Mouse (Mus musculus): ENCODE data around the gene A630023A22Rik. TPM values are rescaled to one million over a fixed set of nuclear protein-coding genes. Genes with fewer than 3 reads are reported as not detected.

The A630023A22Rik gene
- total RNA-seq, 1 experiment: not detected

- Histone ChIP-seq H3K9ac (ENCODE audit: insufficient read depth, low read depth, low read length, poor library complexity, severe bottlenecking) (no peak overlapping the region), H3K36me3 (ENCODE audit: control insufficient read depth, insufficient read depth, low read length, poor library complexity, severe bottlenecking) (no peaks in the 10 kb centered on the region), H3K4me1 (ENCODE audit: control insufficient read depth in 2 of 2, insufficient read depth in 2 of 2, low read length in 2 of 2, poor library complexity in 1 of 2) (no peaks in the 10 kb centered on the region), H3K9me3 (ENCODE audit: control insufficient read depth, insufficient read depth, low read depth, low read length) (no peaks in the 10 kb centered on the region), H3K27ac (ENCODE audit: insufficient read depth, low read depth, low read length, poor library complexity, severe bottlenecking) (no peak overlapping the region), H3K4me3 (ENCODE audit: insufficient read depth in 1 of 2, low read depth in 1 of 2, low read length in 2 of 2, poor library complexity in 1 of 2, severe bottlenecking in 1 of 2) (no peak overlapping the region)
- DNase-seq (ENCODE audit: low read depth, low spot score): no peak
- in situ Hi-C loops (cut with MboI; ENCODE audit: low sequenced_read_pairs in 2 of 2, unreplicated experiment in 2 of 2): no loop called here
- no peak for TF ChIP-seq HCFC1 (IDR thresholded peaks at IDR 0.05; ENCODE audit: borderline replicate concordance, insufficient read depth, low read length)
- TF ChIP-seq MAFK (IDR thresholded peaks at IDR 0.05; ENCODE audit: insufficient read depth, low read depth, low read length): no peak
- no peak for TF ChIP-seq ZNF384 (IDR thresholded peaks at IDR 0.05; ENCODE audit: low read depth, low read length)
- no peak for TF ChIP-seq CHD2 (IDR thresholded peaks at IDR 0.05; ENCODE audit: low read depth, low read length)
- TF ChIP-seq ZC3H11A (IDR thresholded peaks at IDR 0.05; ENCODE audit: borderline replicate concordance, low read depth, low read length): no peak
These were observed 75.8 kb downstream of the A630023A22Rik start for GRCm38 (mm10) chr14:34026710-34027109.

GRCm38 (mm10) chr14:34016938-34017337, 85.6 kb downstream of the A630023A22Rik start:
- in situ Hi-C loops (cut with MboI; ENCODE audit: low sequenced_read_pairs in 2 of 2, unreplicated experiment in 2 of 2): no loop called here
- H3K27ac ChIP-seq (ENCODE audit: insufficient read depth, low read depth, low read length, poor library complexity, severe bottlenecking): no peak overlapping the region
- H3K4me3 ChIP-seq (ENCODE audit: insufficient read depth in 1 of 2, low read depth in 1 of 2, low read length in 2 of 2, poor library complexity in 1 of 2, severe bottlenecking in 1 of 2): no peak overlapping the region
- DNase-seq (ENCODE audit: low read depth, low spot score): no peak
- no peak for TF ChIP-seq CHD2 (IDR thresholded peaks at IDR 0.05; ENCODE audit: low read depth, low read length)
- no peak overlapping the region for H3K9ac ChIP-seq (ENCODE audit: insufficient read depth, low read depth, low read length, poor library complexity, severe bottlenecking)
- H3K9me3 ChIP-seq (ENCODE audit: control insufficient read depth, insufficient read depth, low read depth, low read length): no peaks in the 10 kb centered on the region
- no peaks in the 10 kb centered on the region for H3K36me3 ChIP-seq (ENCODE audit: control insufficient read depth, insufficient read depth, low read length, poor library complexity, severe bottlenecking)
- H3K4me1 ChIP-seq (ENCODE audit: control insufficient read depth in 2 of 2, insufficient read depth in 2 of 2, low read length in 2 of 2, poor library complexity in 1 of 2): no peaks in the 10 kb centered on the region

GRCm38 (mm10) chr14:34016381-34016780, 86.2 kb downstream of the A630023A22Rik start, which contains the start of gene Gm5460:
TSS of gene Gm5460 (plus strand) at chr14:34016758.
- Histone ChIP-seq H3K27ac (ENCODE audit: insufficient read depth, low read depth, low read length, poor library complexity, severe bottlenecking) (no peak within 1 kb of the TSS), H3K9ac (ENCODE audit: insufficient read depth, low read depth, low read length, poor library complexity, severe bottlenecking) (no peak within 1 kb of the TSS), H3K9me3 (ENCODE audit: control insufficient read depth, insufficient read depth, low read depth, low read length) (no peaks in the 10 kb centered on the region), H3K36me3 (ENCODE audit: control insufficient read depth, insufficient read depth, low read length, poor library complexity, severe bottlenecking) (no peaks in the 10 kb centered on the region), H3K4me3 (ENCODE audit: insufficient read depth in 1 of 2, low read depth in 1 of 2, low read length in 2 of 2, poor library complexity in 1 of 2, severe bottlenecking in 1 of 2) (no peak within 1 kb of the TSS), H3K4me1 (ENCODE audit: control insufficient read depth in 2 of 2, insufficient read depth in 2 of 2, low read length in 2 of 2, poor library complexity in 1 of 2) (no peaks in the 10 kb centered on the region)
- in situ Hi-C loops (cut with MboI; ENCODE audit: low sequenced_read_pairs in 2 of 2, unreplicated experiment in 2 of 2): no loop called here
- no peak for DNase-seq (ENCODE audit: low read depth, low spot score)
- TF ChIP-seq ZNF384 (IDR thresholded peaks at IDR 0.05; ENCODE audit: low read depth, low read length): no peak
- no peak for TF ChIP-seq MAFK (IDR thresholded peaks at IDR 0.05; ENCODE audit: insufficient read depth, low read depth, low read length)
- TF ChIP-seq CHD2 (IDR thresholded peaks at IDR 0.05; ENCODE audit: low read depth, low read length): no peak
- no peak for TF ChIP-seq ZC3H11A (IDR thresholded peaks at IDR 0.05; ENCODE audit: borderline replicate concordance, low read depth, low read length)
- no peak for TF ChIP-seq HCFC1 (IDR thresholded peaks at IDR 0.05; ENCODE audit: borderline replicate concordance, insufficient read depth, low read length)

- Histone ChIP-seq H3K9me3 (ENCODE audit: control insufficient read depth, insufficient read depth, low read depth, low read length) (no peaks in the 10 kb centered on the region), H3K4me3 (ENCODE audit: insufficient read depth in 1 of 2, low read depth in 1 of 2, low read length in 2 of 2, poor library complexity in 1 of 2, severe bottlenecking in 1 of 2) (no peak within 1 kb of the TSS), H3K36me3 (ENCODE audit: control insufficient read depth, insufficient read depth, low read length, poor library complexity, severe bottlenecking) (no peaks in the 10 kb centered on the region), H3K9ac (ENCODE audit: insufficient read depth, low read depth, low read length, poor library complexity, severe bottlenecking) (no peak within 1 kb of the TSS), H3K4me1 (ENCODE audit: control insufficient read depth in 2 of 2, insufficient read depth in 2 of 2, low read length in 2 of 2, poor library complexity in 1 of 2) (no peaks in the 10 kb centered on the region), H3K27ac (ENCODE audit: insufficient read depth, low read depth, low read length, poor library complexity, severe bottlenecking) (no peak within 1 kb of the TSS)
- no peak for DNase-seq (ENCODE audit: low read depth, low spot score)
- in situ Hi-C loops (cut with MboI; ENCODE audit: low sequenced_read_pairs in 2 of 2, unreplicated experiment in 2 of 2): no loop called here
- no peak for TF ChIP-seq HCFC1 (IDR thresholded peaks at IDR 0.05; ENCODE audit: borderline replicate concordance, insufficient read depth, low read length)
- no peak for TF ChIP-seq ZC3H11A (IDR thresholded peaks at IDR 0.05; ENCODE audit: borderline replicate concordance, low read depth, low read length)
- TF ChIP-seq CHD2 (IDR thresholded peaks at IDR 0.05; ENCODE audit: low read depth, low read length): no peak
- no peak for TF ChIP-seq ZNF384 (IDR thresholded peaks at IDR 0.05; ENCODE audit: low read depth, low read length)
- TF ChIP-seq MAFK (IDR thresholded peaks at IDR 0.05; ENCODE audit: insufficient read depth, low read depth, low read length): no peak
These were observed 87.5 kb downstream of the A630023A22Rik start, which contains the start of gene Gm30083 for GRCm38 (mm10) chr14:34015063-34015462. TSS of gene Gm30083 (minus strand) at chr14:34015182.

GRCm38 (mm10) chr14:34002358-34002757, 100.2 kb downstream of the A630023A22Rik start:
- Histone ChIP-seq H3K9me3 (ENCODE audit: control insufficient read depth, insufficient read depth, low read depth, low read length) (no peaks in the 10 kb centered on the region), H3K4me1 (ENCODE audit: control insufficient read depth in 2 of 2, insufficient read depth in 2 of 2, low read length in 2 of 2, poor library complexity in 1 of 2) (no peaks in the 10 kb centered on the region), H3K4me3 (ENCODE audit: insufficient read depth in 1 of 2, low read depth in 1 of 2, low read length in 2 of 2, poor library complexity in 1 of 2, severe bottlenecking in 1 of 2) (no peak overlapping the region), H3K36me3 (ENCODE audit: control insufficient read depth, insufficient read depth, low read length, poor library complexity, severe bottlenecking) (no peaks in the 10 kb centered on the region), H3K9ac (ENCODE audit: insufficient read depth, low read depth, low read length, poor library complexity, severe bottlenecking) (no peak overlapping the region), H3K27ac (ENCODE audit: insufficient read depth, low read depth, low read length, poor library complexity, severe bottlenecking) (no peak overlapping the region)
- in situ Hi-C loops (cut with MboI; ENCODE audit: low sequenced_read_pairs in 2 of 2, unreplicated experiment in 2 of 2): no loop called here
- TF ChIP-seq CHD2 (IDR thresholded peaks at IDR 0.05; ENCODE audit: low read depth, low read length): no peak
- no peak for TF ChIP-seq ZC3H11A (IDR thresholded peaks at IDR 0.05; ENCODE audit: borderline replicate concordance, low read depth, low read length)
- no peak for TF ChIP-seq HCFC1 (IDR thresholded peaks at IDR 0.05; ENCODE audit: borderline replicate concordance, insufficient read depth, low read length)
- TF ChIP-seq MAFK (IDR thresholded peaks at IDR 0.05; ENCODE audit: insufficient read depth, low read depth, low read length): no peak
- TF ChIP-seq ZNF384 (IDR thresholded peaks at IDR 0.05; ENCODE audit: low read depth, low read length): no peak
- DNase-seq (ENCODE audit: low read depth, low spot score): no peak

Data from ES-E14 (cell line).